In the genomic region with DNA sequence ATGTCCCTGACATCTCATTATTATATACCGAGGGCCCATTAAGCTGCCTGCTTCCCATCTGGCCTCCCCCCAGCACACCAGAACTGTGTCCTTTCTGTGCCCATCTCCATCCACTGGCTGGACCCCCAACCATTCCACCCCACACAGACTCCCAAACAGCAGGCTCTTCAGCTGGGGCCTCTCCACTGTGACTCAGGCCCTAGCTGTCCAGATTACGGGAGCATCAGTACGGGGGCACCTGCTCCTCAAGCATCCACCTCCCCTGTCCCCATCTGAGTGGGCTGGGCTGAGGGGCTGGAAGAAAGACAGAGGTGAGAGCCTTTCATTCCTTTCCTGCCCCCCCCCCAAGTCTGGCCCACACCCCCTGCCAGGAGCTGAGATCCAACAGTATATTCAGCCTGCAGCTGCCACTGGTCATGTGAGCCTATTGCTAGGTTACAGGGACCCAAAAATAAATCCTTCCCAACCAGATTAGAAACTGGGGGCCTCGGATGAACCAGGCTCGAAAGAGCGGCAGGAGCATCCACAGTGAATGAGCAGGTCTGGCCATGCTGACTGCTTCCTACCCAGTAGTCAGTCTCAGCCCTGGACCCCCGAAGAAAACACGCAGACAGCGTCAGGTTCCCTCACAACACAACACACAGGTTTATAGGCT, we compare ENCODE assay signal across 8 mouse cellular contexts. TPM values are rescaled to one million over a fixed set of nuclear protein-coding genes. Genes with fewer than 3 reads are reported as not detected.
A peak's percentile ranks its signal among the peaks of the same experiment; 100 is the strongest.
DNase-seq lines count a peak whose midpoint lies in the region; ATAC-seq and TF ChIP-seq lines count a peak whose summit lies in the region.

No protein-coding gene starts in this region.

- TF ChIP-seq POLR2A in lung, adult 2 months (IDR thresholded peaks at IDR 0.05; ENCODE audit: borderline replicate concordance, extremely low read depth, low read depth, low read length), result no peak

- WGBS in neural tube, embryonic 11.5 days, result 65% methylated on average over 9 of the region's 9 CpGs
- WGBS in hindbrain, embryonic 16.5 days, result 40% methylated on average over 9 of the region's 9 CpGs
- WGBS in midbrain, embryonic 14.5 days, result 31% methylated on average over 9 of the region's 9 CpGs
- WGBS in lung, adult 2 months, result 69% methylated on average over 9 of the region's 9 CpGs

- no peaks in the 10 kb centered on the region for H3K4me1 ChIP-seq in neural tube, embryonic 11.5 days (ENCODE audit: control insufficient read depth, insufficient read depth, low read length)
- H3K4me1 ChIP-seq in hindbrain, embryonic 16.5 days (ENCODE audit: control insufficient read depth, insufficient read depth, low read depth, low read length), result peaks cover 11% of the 10 kb centered on the region
- H3K4me1 ChIP-seq in midbrain, embryonic 14.5 days (ENCODE audit: control insufficient read depth, insufficient read depth, low read length), result peaks cover 10% of the 10 kb centered on the region
- H3K4me1 ChIP-seq in lung, adult 2 months (ENCODE audit: control insufficient read depth, insufficient read depth, low read length), result no peaks in the 10 kb centered on the region

- H3K36me3 ChIP-seq in neural tube, embryonic 11.5 days (ENCODE audit: control insufficient read depth, insufficient read depth, low read length), result no peaks in the 10 kb centered on the region
- H3K36me3 ChIP-seq in hindbrain, embryonic 16.5 days (ENCODE audit: control insufficient read depth, insufficient read depth, low read length), result no peaks in the 10 kb centered on the region
- H3K36me3 ChIP-seq in midbrain, embryonic 14.5 days (ENCODE audit: control insufficient read depth, insufficient read depth, low read length), result no peaks in the 10 kb centered on the region

- no peaks in the 10 kb centered on the region for H3K27me3 ChIP-seq in neural tube, embryonic 11.5 days (ENCODE audit: control insufficient read depth, insufficient read depth, low read length)
- H3K27me3 ChIP-seq in hindbrain, embryonic 16.5 days (replicated peaks; ENCODE audit: control insufficient read depth, insufficient read depth, low read length), result no peaks in the 10 kb centered on the region
- no peaks in the 10 kb centered on the region for H3K27me3 ChIP-seq in midbrain, embryonic 14.5 days (ENCODE audit: control insufficient read depth, insufficient read depth, low read length)

- DNase-seq in neural tube, embryonic 11.5 days (ENCODE audit: low spot score), result no peak
- no peak for DNase-seq in neural tube, embryonic 10.5 days (ENCODE audit: extremely low spot score, low spot score)
- DNase-seq in midbrain, embryonic 14.5 days, result peak; percentile 55
- no peak for DNase-seq in ovary, adult 18-20 months (ENCODE audit: low spot score)
- no peak for DNase-seq in lung, adult 2 months
- DNase-seq in thymus, postnatal 10 days (ENCODE audit: low spot score in 2 of 2), result no peak

- ATAC-seq in neural tube, embryonic 11.5 days (ENCODE audit: insufficient read depth, low FRiP score, low TSS enrichment), result peak; percentile 53
- ATAC-seq in hindbrain, embryonic 16.5 days, result peak; percentile 32; the same call in 1 of the 2 replicates
- peak; percentile 65; the same call in 1 of the 2 replicates for ATAC-seq in midbrain, embryonic 14.5 days (ENCODE audit: low FRiP score, low TSS enrichment)
- no peak for ATAC-seq in erythroblast, adult 5-6 weeks (replicated peaks; ENCODE audit: low FRiP score, poor library complexity, severe bottlenecking)

- no peak overlapping the region for H3K4me2 ChIP-seq in neural tube, embryonic 11.5 days (ENCODE audit: low read depth)
- H3K4me2 ChIP-seq in hindbrain, embryonic 16.5 days (ENCODE audit: low read length), result no peak overlapping the region
- no peak overlapping the region for H3K4me2 ChIP-seq in midbrain, embryonic 14.5 days (ENCODE audit: low read length)

- no peak overlapping the region for H3K27ac ChIP-seq in neural tube, embryonic 11.5 days (ENCODE audit: low read depth, low read length)
- H3K27ac ChIP-seq in hindbrain, embryonic 16.5 days (ENCODE audit: low read depth, low read length), result peak overlapping the region; percentile 59
- peak overlapping the region; percentile 78 for H3K27ac ChIP-seq in midbrain, embryonic 14.5 days (replicated peaks; ENCODE audit: low read depth, low read length)

- no peak overlapping the region for H3K4me3 ChIP-seq in neural tube, embryonic 11.5 days (ENCODE audit: low read depth, low read length)
- no peak overlapping the region for H3K4me3 ChIP-seq in hindbrain, embryonic 16.5 days (ENCODE audit: low read length)
- H3K4me3 ChIP-seq in midbrain, embryonic 14.5 days (replicated peaks; ENCODE audit: low read depth, low read length), result no peak overlapping the region
- no peak overlapping the region for H3K4me3 ChIP-seq in lung, adult 2 months (replicated peaks; ENCODE audit: extremely low read depth, low read depth, low read length)

- TF ChIP-seq CTCF in lung, adult 2 months (IDR thresholded peaks at IDR 0.05; ENCODE audit: insufficient read depth, low read length), result no peak

- no peaks in the 10 kb centered on the region for H3K9me3 ChIP-seq in neural tube, embryonic 11.5 days (ENCODE audit: control insufficient read depth, low read length)
- H3K9me3 ChIP-seq in hindbrain, embryonic 16.5 days (ENCODE audit: control insufficient read depth, low read length), result no peaks in the 10 kb centered on the region
- H3K9me3 ChIP-seq in midbrain, embryonic 14.5 days (ENCODE audit: control insufficient read depth, low read length), result no peaks in the 10 kb centered on the region

- 0 out of 2 replicates have a peak overlapping the region, but pooled peaks have one; percentile 15 for H3K9ac ChIP-seq in neural tube, embryonic 11.5 days (ENCODE audit: low read length)
- peak overlapping the region; percentile 45 for H3K9ac ChIP-seq in hindbrain, embryonic 16.5 days (ENCODE audit: low read depth, low read length)
- peak overlapping the region; percentile 24; the same call in 1 of the 2 replicates for H3K9ac ChIP-seq in midbrain, embryonic 14.5 days (replicated peaks; ENCODE audit: low read length)

RNA-seq across cellular contexts. Expression of gene Gpr61, which starts 3.8 kb away (rescaled TPM):
- polyA plus RNA-seq in neural tube, embryonic 11.5 days (2014; fragmentation: Nextera tagmentation; extraction: Ambion mirVana), result 0.45 and 1.1 TPM in 2 replicates
- 8.4 and 10.6 TPM in 2 replicates for polyA plus RNA-seq in hindbrain, embryonic 16.5 days (2015; fragmentation: Nextera tagmentation; extraction: Ambion mirVana)
- 1.4 and 2.6 TPM in 2 replicates for polyA plus RNA-seq in midbrain, embryonic 14.5 days (2014; fragmentation: Nextera tagmentation; extraction: Ambion mirVana)
- not detected in 2 replicates for total RNA-seq in erythroblast, adult 5-6 weeks (2015; ENCODE audit: low replicate concordance)
- not detected in 2 replicates for total RNA-seq in erythroblast, adult 5-6 weeks (2017; ENCODE audit: low replicate concordance)
- not detected in 2 replicates for polyA plus RNA-seq in lung, adult 2 months (2012; rRNA removed)

RNA-seq across cellular contexts. Expression of gene Gnai3, which starts 12.6 kb away (rescaled TPM):
- polyA plus RNA-seq in neural tube, embryonic 11.5 days (2014; fragmentation: Nextera tagmentation; extraction: Ambion mirVana), result 210 and 217 TPM in 2 replicates
- 116 and 126 TPM in 2 replicates for polyA plus RNA-seq in hindbrain, embryonic 16.5 days (2015; fragmentation: Nextera tagmentation; extraction: Ambion mirVana)
- 107 and 150 TPM in 2 replicates for polyA plus RNA-seq in midbrain, embryonic 14.5 days (2014; fragmentation: Nextera tagmentation; extraction: Ambion mirVana)
- 46.8 and 63.4 TPM in 2 replicates for total RNA-seq in erythroblast, adult 5-6 weeks (2015; ENCODE audit: low replicate concordance)
- total RNA-seq in erythroblast, adult 5-6 weeks (2017; ENCODE audit: low replicate concordance), result 38.2 and 46.0 TPM in 2 replicates
- 15.9 and 29.5 TPM in 2 replicates for polyA plus RNA-seq in lung, adult 2 months (2012; rRNA removed)

RNA-seq across cellular contexts. Expression of gene Amigo1, which starts 27.6 kb away (rescaled TPM):
- 6.5 and 7.2 TPM in 2 replicates for polyA plus RNA-seq in neural tube, embryonic 11.5 days (2014; fragmentation: Nextera tagmentation; extraction: Ambion mirVana)
- polyA plus RNA-seq in hindbrain, embryonic 16.5 days (2015; fragmentation: Nextera tagmentation; extraction: Ambion mirVana), result 9.8 and 13.3 TPM in 2 replicates
- polyA plus RNA-seq in midbrain, embryonic 14.5 days (2014; fragmentation: Nextera tagmentation; extraction: Ambion mirVana), result 10.2 and 10.3 TPM in 2 replicates
- total RNA-seq in erythroblast, adult 5-6 weeks (2015; ENCODE audit: low replicate concordance), result not detected in 2 replicates
- total RNA-seq in erythroblast, adult 5-6 weeks (2017; ENCODE audit: low replicate concordance), result 0.77 TPM in 1 of 2 replicates, not detected in the other
- 22.3 and 27.1 TPM in 2 replicates for polyA plus RNA-seq in lung, adult 2 months (2012; rRNA removed)

RNA-seq across cellular contexts. Expression of gene Cyb561d1, which starts 42.5 kb away (rescaled TPM):
- polyA plus RNA-seq in neural tube, embryonic 11.5 days (2014; fragmentation: Nextera tagmentation; extraction: Ambion mirVana), result 2.1 and 2.9 TPM in 2 replicates
- 2.7 and 3.9 TPM in 2 replicates for polyA plus RNA-seq in hindbrain, embryonic 16.5 days (2015; fragmentation: Nextera tagmentation; extraction: Ambion mirVana)
- polyA plus RNA-seq in midbrain, embryonic 14.5 days (2014; fragmentation: Nextera tagmentation; extraction: Ambion mirVana), result 2.7 and 4.3 TPM in 2 replicates
- 0.63 and 1.3 TPM in 2 replicates for total RNA-seq in erythroblast, adult 5-6 weeks (2015; ENCODE audit: low replicate concordance)
- 1.1 and 1.7 TPM in 2 replicates for total RNA-seq in erythroblast, adult 5-6 weeks (2017; ENCODE audit: low replicate concordance)
- 8.1 and 11.4 TPM in 2 replicates for polyA plus RNA-seq in lung, adult 2 months (2012; rRNA removed)

RNA-seq across cellular contexts. Expression of gene Atxn7l2, which starts 52.2 kb away (rescaled TPM):
- polyA plus RNA-seq in neural tube, embryonic 11.5 days (2014; fragmentation: Nextera tagmentation; extraction: Ambion mirVana), result 21.1 and 24.5 TPM in 2 replicates
- polyA plus RNA-seq in hindbrain, embryonic 16.5 days (2015; fragmentation: Nextera tagmentation; extraction: Ambion mirVana), result 19.6 and 21.4 TPM in 2 replicates
- polyA plus RNA-seq in midbrain, embryonic 14.5 days (2014; fragmentation: Nextera tagmentation; extraction: Ambion mirVana), result 26.5 and 27.9 TPM in 2 replicates
- total RNA-seq in erythroblast, adult 5-6 weeks (2015; ENCODE audit: low replicate concordance), result 0.58 and 0.84 TPM in 2 replicates
- 0.56 and 1.4 TPM in 2 replicates for total RNA-seq in erythroblast, adult 5-6 weeks (2017; ENCODE audit: low replicate concordance)
- polyA plus RNA-seq in lung, adult 2 months (2012; rRNA removed), result 8.6 and 10.5 TPM in 2 replicates
